Mouse (Mus musculus) thymus, postnatal 10 days (tissue): ENCODE results near the gene Vegfa.

Experiments
- DNase-seq, 2 experiments: peaks; one replicate each; pipeline ENCODE4 v3.0.0; 2021; ENCODE audit warnings: low spot score in 2 of 2

Gene Vegfa

GRCm38 (mm10) chr17:46032257-46032991 is at the start of gene Vegfa:
Gene Vegfa, minus strand, starts transcription at chr17:46032369.
- peak; percentile 92 to 97 for DNase-seq

DNA sequence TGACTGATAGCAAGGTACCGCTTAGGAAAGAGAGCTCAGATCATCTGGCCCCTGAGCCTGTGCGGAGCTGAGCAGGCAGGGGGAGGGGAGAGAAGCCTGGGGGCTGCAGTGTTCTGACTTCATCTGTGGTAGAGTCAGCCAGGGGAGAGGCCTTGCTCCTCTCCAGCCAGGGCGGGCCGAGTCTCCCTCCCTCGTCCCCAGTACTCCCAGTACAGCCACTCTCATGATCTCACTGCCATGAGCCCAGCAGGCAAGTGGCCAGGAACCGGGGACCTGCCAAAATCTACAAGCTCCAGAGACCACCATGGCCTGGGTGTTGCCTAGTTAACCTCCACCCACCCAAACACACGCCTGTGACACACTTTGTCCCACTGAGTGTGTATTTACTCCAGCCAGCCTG is 49.5 kb upstream of the Vegfa start:
- no peak for DNase-seq

- no peak for DNase-seq
Observed at GRCm38 (mm10) chr17:46081042-46081441, 48.9 kb upstream of the Vegfa start.

DNA sequence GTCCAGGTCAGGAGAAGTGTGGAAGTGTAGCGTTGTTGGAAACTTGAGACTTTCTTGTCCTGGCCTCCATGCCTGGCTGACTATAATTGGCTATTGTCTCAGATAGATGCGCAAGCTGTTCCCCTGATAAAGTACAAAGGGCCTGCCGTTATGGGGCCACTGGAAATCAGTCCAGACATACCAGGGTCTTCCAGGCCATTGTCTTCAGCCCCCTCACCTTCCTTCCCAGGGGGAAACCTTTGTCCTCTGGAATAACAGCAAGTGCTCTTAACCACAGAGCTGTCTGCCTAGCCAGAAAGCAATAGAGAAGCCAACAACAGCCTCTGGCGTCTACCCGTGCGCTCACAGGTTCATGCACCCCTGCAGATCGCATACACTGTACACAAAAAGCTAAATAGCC is 48.2 kb upstream of the Vegfa start:
- DNase-seq, result no peak

GRCm38 (mm10) chr17:46079037-46079436 is 46.9 kb upstream of the Vegfa start:
- DNase-seq, result no peak

DNA sequence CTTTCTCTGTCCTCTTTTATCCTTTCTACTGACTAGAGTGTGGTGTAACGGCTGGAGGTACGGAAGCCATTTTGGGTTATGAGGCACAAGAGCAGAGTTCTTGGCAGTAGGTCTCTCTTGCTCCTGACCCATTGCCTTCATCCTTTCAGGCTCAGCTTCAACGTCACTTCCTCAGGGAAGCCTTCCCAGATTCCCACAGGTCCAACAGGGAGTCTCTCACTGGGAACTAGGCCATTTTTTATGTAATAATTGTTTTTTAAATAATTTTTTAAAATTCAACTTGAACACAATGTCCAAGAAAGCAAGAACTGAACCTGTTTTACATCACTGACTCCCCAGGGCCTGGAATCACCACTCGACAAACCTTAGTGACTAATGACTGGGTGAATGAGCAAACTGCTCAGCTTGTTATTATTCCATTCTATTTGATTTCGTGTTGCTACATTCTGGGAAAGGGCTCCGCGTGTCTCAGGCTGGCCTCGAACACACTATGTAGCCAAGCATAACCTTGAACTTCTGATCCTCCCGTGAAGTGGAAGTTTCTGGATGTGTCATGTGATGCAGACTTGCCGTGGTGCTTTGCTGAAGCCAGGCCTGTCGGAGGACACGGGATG is 45.9 kb upstream of the Vegfa start:
- no peak for DNase-seq

DNA sequence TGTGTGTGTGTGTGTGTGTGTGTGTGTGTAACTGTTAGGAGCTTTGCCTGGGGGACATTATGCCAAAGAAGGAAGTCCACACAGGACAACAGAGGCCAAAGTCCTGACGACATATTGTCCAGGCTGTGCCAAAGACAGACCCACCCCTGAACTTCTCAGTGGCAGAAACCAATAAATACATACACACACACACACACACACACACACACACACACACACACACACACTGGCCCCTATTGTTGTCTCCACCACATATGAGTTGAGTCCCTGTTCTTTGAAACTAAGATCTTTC is 44.0 kb upstream of the Vegfa start:
- no peak for DNase-seq

- DNase-seq, result no peak
Observed at GRCm38 (mm10) chr17:46075551-46076259, 43.5 kb upstream of the Vegfa start.

DNA sequence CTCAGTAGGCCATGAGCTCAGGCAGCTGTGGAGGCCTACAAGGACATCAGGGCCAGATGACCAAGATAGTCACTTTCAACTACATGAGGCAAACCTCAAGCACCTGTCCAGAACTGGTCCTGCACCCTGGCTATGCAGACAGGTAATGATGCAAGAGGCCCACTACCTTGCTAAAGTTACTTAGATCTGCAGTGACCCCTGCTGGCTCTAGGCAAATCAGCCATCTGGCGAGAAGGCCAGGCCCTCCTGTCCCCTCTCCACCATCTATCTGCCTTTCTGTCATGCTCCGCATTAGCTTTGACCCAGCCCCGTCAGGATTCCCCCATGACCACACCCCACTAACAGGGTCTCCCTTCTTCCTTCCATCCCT is 42.9 kb upstream of the Vegfa start:
- peak; percentile 48 to 63 for DNase-seq

DNA sequence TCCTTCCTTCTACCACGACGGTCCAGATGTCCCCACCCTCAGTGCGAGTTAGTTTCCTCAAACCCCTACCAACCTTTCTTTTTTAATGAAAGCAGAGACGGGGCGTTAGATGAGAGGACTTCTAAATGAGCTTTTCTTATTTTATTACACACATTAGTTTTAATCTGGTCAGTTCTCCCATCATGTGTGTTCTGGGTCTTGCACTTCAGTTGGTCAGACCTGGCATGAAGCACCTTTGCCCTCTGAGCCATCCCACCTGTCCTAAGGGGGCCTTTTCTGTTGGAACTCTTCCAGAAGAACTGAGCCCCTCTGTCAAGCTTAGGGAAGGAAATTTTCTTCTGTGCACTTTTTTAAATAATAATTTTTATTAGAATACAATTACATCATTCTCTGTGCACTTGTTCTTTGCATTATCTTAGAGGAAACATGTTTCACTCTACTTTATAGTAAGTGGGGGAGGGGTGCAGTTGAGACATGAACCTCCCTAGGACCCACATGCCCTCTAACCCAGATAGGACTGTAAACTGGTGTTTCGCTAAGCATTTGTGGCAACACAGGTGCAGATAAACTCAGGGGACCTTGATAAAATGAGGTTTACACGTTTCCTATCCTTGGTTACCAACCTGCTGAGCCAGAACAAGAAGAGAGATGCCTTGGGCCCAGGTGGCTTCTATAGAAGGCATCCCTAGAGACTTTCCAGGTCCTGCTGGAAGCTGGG is 42.4 kb upstream of the Vegfa start:
- DNase-seq, result peak in 1 of 2 experiments; percentile 43

DNA sequence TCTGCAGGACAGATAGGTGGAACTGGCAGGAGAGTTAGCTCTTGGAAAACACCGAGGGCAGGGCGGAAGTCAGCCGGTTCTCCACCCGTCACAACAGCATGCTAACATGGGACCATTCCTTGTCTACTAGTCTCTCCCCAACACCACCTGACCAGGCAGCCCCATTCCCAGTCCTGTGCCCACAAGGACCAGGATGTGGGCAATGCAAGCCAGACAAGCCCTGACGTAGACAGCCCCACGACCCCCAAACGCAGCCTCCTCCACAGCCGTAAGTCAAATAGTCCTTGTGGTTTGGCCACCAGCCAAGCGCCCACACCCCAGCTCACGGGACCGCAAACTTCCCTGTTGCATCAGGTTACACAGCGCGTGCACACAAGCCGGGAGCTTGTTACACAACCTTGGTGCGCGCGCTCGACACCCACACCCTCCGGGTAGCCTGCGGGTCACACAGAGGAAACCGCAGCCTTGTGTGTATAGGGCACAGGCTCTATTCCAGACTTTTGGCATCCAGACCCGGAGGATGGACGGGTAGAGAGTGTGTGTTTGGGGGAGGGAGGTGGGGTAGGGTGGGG is 41.6 kb upstream of the Vegfa start:
- DNase-seq, result peak; percentile 80 to 82

DNA sequence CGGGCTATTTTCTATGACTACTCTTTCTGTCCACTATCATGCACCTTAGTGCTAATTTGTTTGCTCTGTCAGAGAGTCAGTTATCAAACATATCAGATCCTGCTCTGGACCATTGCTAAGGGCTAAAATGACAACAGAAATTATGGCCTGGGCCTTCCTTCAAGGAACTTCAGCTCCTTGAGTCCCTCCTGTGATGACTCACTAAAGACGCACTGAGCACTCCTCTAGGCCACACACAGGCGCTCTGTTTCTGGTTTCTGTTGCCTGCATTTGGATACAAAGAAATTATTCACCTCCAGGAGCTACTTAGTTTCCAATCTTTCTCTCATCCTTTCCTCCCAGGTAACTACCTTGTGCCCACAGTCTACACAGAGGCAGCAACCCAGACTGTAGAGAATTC is 39.4 kb upstream of the Vegfa start:
- DNase-seq, result no peak

GRCm38 (mm10) chr17:46070046-46070445 is 37.9 kb upstream of the Vegfa start:
- DNase-seq, result no peak

DNA sequence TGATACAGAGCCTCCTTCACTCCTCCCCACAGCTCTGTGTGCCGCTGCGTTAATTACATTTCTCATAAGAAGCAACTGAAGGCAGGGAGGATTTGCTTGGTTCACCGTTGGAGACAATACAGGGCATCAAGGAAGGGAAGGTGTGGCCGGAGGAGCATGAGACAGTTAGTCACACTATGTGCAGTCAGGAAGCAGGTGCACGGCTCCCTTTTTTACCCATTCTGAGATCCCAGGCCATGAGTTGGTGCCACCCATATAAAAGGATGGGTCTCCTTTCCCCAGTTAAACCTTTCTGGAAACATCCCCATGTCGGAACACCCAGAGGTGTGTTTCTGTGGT is 31.8 kb upstream of the Vegfa start:
- no peak for DNase-seq

DNA sequence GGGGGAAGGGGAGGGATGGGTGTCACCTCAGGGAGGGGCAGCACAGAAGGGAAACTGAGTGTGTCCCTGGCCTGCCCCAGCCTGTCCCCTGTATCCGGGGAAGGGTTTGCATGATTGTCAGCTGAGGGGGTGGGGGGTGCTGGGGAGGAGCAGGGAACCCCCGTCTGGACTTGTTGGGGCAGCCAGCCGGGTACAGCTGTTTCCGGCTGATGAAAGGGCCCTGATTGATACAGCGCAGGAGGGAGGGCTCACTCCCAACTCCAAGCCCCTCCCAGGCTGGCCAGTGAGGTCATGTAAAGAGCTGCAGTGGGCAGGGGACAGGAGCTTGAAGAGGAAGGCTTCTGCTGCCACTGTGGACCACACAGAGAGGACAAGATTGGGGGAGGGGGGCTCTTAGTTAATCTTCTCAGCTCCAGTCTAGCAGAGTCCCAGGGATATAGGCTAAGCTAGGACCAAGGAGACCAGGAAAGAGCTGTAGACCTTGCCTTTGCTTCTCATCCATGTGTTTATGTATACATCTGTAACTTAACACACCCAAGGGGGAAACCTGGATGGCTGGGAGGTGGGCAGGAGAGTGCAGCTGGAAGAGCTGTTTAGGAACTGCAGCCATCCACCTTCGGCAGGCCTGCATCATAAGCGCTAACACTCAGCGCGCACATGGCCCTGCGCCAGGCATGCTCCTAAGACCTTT is 31.3 kb upstream of the Vegfa start:
- no peak for DNase-seq

DNA sequence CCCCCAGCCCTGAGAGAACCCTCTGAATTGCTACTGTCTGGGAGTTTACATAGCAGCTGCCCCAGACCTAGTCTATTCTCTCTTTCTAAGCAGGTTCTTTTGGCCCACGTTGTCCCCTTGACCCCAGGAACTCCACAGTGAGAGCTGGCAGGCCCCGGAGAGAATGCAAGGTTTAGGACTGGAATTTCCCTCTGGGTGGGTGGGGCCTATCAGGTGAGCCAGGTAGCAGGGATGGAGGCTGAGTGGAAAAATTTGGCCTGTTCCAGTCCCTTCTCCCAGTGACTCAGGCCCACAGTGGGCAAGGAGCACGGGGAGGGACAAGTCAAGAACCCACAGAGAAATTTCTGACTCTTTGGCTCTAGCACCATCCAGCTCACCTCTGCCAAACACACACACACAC is 28.1 kb upstream of the Vegfa start:
- no peak for DNase-seq

DNA sequence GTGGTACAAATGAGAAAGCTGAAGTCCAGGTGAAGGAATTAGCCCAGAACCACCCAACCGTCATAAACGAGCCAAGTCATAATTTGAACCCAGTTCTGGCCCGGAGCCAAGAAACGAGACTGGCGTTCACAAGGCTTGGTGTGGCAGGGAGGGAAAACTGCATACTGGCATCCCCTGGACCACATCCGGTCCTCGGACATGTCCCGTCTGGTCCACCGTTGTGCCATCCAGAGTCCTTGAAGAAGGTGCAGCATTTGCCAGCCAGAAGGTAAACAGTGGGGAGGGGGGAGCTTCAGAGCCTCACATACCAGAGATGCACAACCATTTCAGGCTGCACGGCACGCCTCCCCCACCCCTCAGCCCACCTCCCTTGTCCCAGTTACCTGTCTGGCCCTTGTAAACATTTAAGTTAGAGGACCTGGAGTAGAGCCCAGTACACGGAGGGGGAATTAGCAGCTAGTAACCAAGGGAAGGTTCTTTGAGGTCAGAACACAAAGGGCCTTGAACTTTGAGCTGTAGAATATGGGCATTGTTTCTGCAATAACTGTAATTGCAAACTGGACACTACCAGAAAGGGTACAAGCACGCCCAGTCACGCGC is 27.2 kb upstream of the Vegfa start:
- DNase-seq, result no peak

DNA sequence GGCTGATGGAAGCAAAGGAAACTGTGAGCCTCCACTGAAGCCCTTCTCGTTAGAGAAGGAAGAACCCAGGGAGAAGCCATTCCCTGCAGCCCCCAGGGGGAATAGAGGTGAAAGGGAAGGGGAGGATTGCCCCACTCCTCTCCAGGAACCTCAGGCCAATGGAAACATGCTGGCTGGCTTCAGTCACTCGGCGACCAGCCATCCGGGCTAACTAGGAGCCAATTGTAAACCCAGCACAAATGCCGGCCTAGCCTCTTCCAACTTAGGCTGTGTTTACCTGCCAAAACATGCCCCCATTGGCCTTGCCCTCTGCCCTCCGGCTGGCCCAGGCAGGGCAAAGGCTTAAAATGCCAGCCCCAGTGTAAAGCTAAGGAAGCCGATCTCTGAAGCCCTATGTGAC is 24.1 kb upstream of the Vegfa start:
- DNase-seq, result no peak

GRCm38 (mm10) chr17:46055736-46056135 is 23.6 kb upstream of the Vegfa start:
- no peak for DNase-seq

DNA sequence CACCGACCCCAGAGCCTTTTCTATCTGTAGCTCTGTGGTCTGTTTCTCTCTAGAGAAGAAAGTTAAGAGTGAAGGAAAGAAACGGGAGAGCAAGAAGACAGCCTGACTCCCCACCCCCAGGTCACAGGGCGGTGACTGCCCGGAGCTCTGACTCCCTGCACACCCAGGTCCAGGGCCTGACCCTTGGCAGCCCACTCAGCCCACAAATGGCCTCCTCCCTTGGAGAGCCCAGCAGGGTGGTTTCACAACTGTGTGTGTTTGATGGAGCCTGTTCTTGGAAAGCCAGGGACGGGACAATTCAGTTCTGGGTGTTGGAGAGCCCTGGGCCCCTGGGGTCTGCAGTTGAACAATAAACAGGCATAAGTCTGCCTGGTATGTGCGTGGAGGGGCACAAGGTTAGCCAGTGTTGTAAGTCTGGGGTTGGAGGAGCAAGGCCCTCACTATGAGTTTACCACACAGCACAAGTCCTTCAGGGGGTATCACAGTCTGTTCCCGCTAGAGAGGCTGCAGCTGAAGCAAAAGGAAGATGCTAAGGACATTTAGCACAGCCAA is 21.2 kb upstream of the Vegfa start:
- DNase-seq, result no peak

DNA sequence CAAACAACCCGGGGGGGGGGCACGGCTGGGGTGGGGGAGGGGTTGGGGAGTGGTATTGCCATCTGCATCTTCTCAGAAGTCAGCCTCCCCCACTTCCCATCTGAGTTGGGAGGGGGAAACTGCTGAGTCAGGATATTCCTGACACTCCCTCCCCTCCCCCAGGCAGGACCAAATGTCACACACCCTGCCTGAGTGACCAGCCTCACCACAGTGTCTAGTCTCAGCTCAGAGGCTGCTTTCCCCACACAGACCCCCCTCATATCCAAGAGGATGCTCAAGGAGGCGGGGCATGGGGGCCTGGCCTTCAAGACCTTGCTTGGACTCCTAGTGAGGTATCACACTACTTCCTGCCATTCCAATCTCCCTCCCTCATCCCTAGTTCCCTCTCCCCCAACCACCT is 20.0 kb upstream of the Vegfa start:
- no peak for DNase-seq
